Mouse (Mus musculus) G1E (cell line): ENCODE measurements around the gene AL732309.1.

Experiments
- CTCF ChIP-seq: IDR thresholded peaks from 2 replicates; pipeline ENCODE4 v1.5.1; 2012; ENCODE audit warnings: low read depth, low read length, inconsistent platforms, mixed read lengths
- GATA1 ChIP-seq: IDR thresholded peaks from 2 replicates; pipeline ENCODE4 v1.6.1; 2012; ENCODE audit warnings: borderline replicate concordance, low read length, inconsistent platforms, mixed read lengths
- GATA2 ChIP-seq: IDR thresholded peaks from 2 replicates; pipeline ENCODE4 v1.6.1; 2012; ENCODE audit warnings: low read depth, low read length, inconsistent platforms, borderline replicate concordance
- TAL1 ChIP-seq: conservative IDR thresholded peaks from 2 replicates; pipeline ENCODE4 v1.6.1; 2012; ENCODE audit warnings: low read depth, low read length, inconsistent platforms, mixed read lengths

GRCm38 (mm10) chr2:25273010-25273409 lies 26.3 kb upstream of the AL732309.1 start:
- TF ChIP-seq CTCF (no peak), TAL1 (no peak), GATA1 (no peak), GATA2 (no peak)
